Mouse (Mus musculus) heart, embryonic 12.5 days (tissue): ENCODE measurements at regions not wholly inside any gene's neighbourhood (a gene's known extent, or its start where the extent isn't known, plus 50 kb on each side); places are given as distances from the start of the nearest gene placed in this dataset.
A peak's percentile ranks its signal among the peaks of the same experiment; 100 is the strongest.

ENCODE experiments used
- ATAC-seq: fragments of 200-750 bp; cut with Nextera tagmentation; 2 replicates; pipeline ENCODE4 v1.8.0; 2017; ENCODE audit warnings: moderate TSS enrichment, moderate library complexity; ENCODE audit not compliant: insufficient number of reproducible peaks, low FRiP score
- H3K27ac ChIP-seq: fragments of 300-500 bp; sonication (generic); 2 replicates; pipeline ENCODE4 v1.5.1; 2016; ENCODE audit warnings: mild to moderate bottlenecking, moderate library complexity; ENCODE audit not compliant: poor library complexity, severe bottlenecking
- H3K27me3 ChIP-seq: fragments of 300-500 bp; sonication (generic); replicated peaks from 2 replicates; pipeline ENCODE4 v1.6.1; 2016; ENCODE audit warnings: mild to moderate bottlenecking, moderate library complexity
- H3K36me3 ChIP-seq: fragments of 300-500 bp; sonication (generic); 2 replicates; pipeline ENCODE4 v1.6.1; 2016; ENCODE audit warnings: mild to moderate bottlenecking, moderate library complexity
- H3K4me1 ChIP-seq: fragments of 300-500 bp; sonication (generic); replicated peaks from 2 replicates; pipeline ENCODE4 v1.6.1; 2016; ENCODE audit warnings: mild to moderate bottlenecking
- H3K4me2 ChIP-seq: fragments of 300-500 bp; sonication (generic); 2 replicates; pipeline ENCODE4 v1.6.1; 2016; ENCODE audit warnings: mild to moderate bottlenecking, moderate library complexity
- H3K4me3 ChIP-seq: fragments of 300-500 bp; sonication (generic); 2 replicates; pipeline ENCODE4 v1.5.1; 2016; ENCODE audit warnings: mild to moderate bottlenecking
- H3K9ac ChIP-seq: fragments of 300-500 bp; sonication (generic); 2 replicates; pipeline ENCODE4 v1.6.1; 2016; ENCODE audit warnings: mild to moderate bottlenecking, moderate library complexity
- H3K9me3 ChIP-seq: fragments of 300-500 bp; sonication (generic); replicated peaks from 2 replicates; pipeline ENCODE4 v1.6.1; 2016; ENCODE audit warnings: mild to moderate bottlenecking, moderate library complexity
- WGBS: fragments of 180-500 bp; shearing (Covaris S2); methylation state at CpG from one replicate; pipeline ENCODE4 v1.1.7; 2016; 5-methylcytosine and 5-hydroxymethylcytosine counted together

GRCm38 (mm10) chr6:50032894-50033595 is 77.0 kb upstream of the Mpp6 start:
- H3K27ac ChIP-seq: no peak overlapping the region
- H3K4me2 ChIP-seq: peak overlapping the region; percentile 52
- H3K9ac ChIP-seq: no peak overlapping the region; the same call in 1 of the 2 replicates
- no peaks in the 10 kb centered on the region for H3K9me3 ChIP-seq
- H3K27me3 ChIP-seq: no peaks in the 10 kb centered on the region
- ATAC-seq: no peak
- H3K4me3 ChIP-seq: no peak overlapping the region
- 36% methylated on average over 15 of the region's 15 CpGs for WGBS
- no peaks in the 10 kb centered on the region for H3K36me3 ChIP-seq
- H3K4me1 ChIP-seq: peaks cover 13% of the 10 kb centered on the region

GRCm38 (mm10) chr6:50037614-50038013 is 72.4 kb upstream of the Mpp6 start:
- 65% methylated on average over 4 of the region's 4 CpGs for WGBS
- no peak overlapping the region for H3K4me2 ChIP-seq

GRCm38 (mm10) chr6:50038369-50038768 is 71.7 kb upstream of the Mpp6 start:
- WGBS: 55% methylated on average over 3 of the region's 3 CpGs
- Histone ChIP-seq H3K9ac (no peak overlapping the region), H3K36me3 (no peaks in the 10 kb centered on the region), H3K4me1 (peaks cover 4% of the 10 kb centered on the region), H3K9me3 (no peaks in the 10 kb centered on the region), H3K27me3 (no peaks in the 10 kb centered on the region), H3K4me3 (no peak overlapping the region), H3K4me2 (no peak overlapping the region), H3K27ac (no peak overlapping the region)
- ATAC-seq: no peak

More at GRCm38 (mm10) chr6:50037614-50038013, 72.4 kb upstream of the Mpp6 start:
- no peak overlapping the region for H3K4me3 ChIP-seq
- no peak overlapping the region for H3K9ac ChIP-seq
- no peaks in the 10 kb centered on the region for H3K9me3 ChIP-seq
- H3K27ac ChIP-seq: no peak overlapping the region
- peaks cover 9% of the 10 kb centered on the region for H3K4me1 ChIP-seq
- no peak for ATAC-seq
- H3K36me3 ChIP-seq: no peaks in the 10 kb centered on the region
- H3K27me3 ChIP-seq: no peaks in the 10 kb centered on the region

DNA sequence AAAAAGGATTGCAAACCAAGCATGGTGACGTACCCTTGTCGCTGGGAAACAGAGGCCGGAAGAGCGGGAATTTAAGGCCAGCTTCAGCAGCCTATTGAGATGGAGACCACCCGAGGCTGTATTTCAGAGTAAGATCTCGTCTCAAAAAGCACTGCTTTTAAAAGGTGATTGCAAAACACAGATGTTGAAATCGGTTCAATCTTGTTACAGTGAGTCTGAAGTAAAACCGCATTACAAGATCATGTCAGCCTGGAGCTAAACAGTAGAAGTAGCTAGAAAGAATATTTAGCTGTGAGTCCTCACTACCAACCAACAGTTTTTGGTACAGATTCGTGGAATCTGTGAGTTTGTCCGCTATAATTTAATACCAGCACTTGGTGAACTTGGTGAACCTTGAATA is 69.0 kb upstream of the Mpp6 start:
- Histone ChIP-seq H3K4me3 (no peak overlapping the region), H3K9ac (no peak overlapping the region), H3K27ac (no peak overlapping the region), H3K36me3 (no peaks in the 10 kb centered on the region), H3K4me2 (no peak overlapping the region), H3K9me3 (no peaks in the 10 kb centered on the region), H3K27me3 (no peaks in the 10 kb centered on the region), H3K4me1 (no peaks in the 10 kb centered on the region)
- no peak for ATAC-seq
- 83% methylated on average over 10 of the region's 10 CpGs for WGBS

DNA sequence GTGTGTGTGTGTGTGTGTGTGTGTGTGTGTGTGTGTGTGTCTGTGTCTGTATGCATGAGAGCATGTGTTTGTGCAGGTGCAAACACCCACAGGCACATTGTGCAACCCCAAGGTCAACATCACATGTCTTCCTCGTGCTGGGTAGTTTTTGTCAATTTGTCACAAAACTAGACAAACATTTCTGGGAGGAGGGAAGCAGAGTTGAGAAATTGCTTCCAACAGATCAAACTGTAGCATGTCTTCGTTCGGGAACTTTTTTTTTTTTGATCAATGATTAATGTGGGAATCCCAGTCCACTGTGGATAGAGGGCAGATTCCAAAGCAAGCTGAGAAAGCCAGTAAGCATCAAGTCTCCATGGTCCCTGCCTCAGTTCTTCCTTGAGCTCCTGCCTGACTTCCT is 67.9 kb upstream of the Mpp6 start:
- no peak for ATAC-seq
- Histone ChIP-seq H3K4me2 (no peak overlapping the region), H3K27ac (no peak overlapping the region), H3K4me1 (no peaks in the 10 kb centered on the region), H3K27me3 (no peaks in the 10 kb centered on the region), H3K9me3 (no peaks in the 10 kb centered on the region), H3K4me3 (no peak overlapping the region), H3K36me3 (no peaks in the 10 kb centered on the region), H3K9ac (no peak overlapping the region)
- 68% methylated on average over 3 of the region's 3 CpGs for WGBS

DNA sequence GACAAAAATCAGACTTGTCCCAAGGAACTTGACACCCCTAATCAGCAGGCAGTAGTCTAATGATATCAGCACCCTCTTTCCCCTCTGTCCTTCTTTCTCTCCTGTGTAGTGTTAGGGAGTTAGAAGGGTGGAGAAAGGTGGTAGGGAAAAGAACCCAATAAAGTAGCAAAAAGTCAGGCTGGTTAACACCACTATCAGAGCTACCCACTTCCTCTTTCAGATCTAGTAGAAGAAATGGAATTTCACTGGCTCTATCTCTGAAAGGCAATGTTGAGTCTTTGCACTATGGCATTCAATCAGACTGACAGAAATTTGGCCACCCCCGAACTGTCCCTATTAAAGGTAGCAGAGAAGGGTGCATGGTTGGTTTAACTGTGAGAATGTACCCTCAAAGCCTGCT is 65.9 kb upstream of the Mpp6 start:
- WGBS: 55% methylated on average over 1 of the region's 1 CpGs
- Histone ChIP-seq H3K36me3 (no peaks in the 10 kb centered on the region), H3K4me3 (no peak overlapping the region), H3K4me2 (no peak overlapping the region), H3K27ac (no peak overlapping the region), H3K27me3 (no peaks in the 10 kb centered on the region), H3K9me3 (no peaks in the 10 kb centered on the region), H3K9ac (no peak overlapping the region), H3K4me1 (no peaks in the 10 kb centered on the region)
- ATAC-seq: no peak

DNA sequence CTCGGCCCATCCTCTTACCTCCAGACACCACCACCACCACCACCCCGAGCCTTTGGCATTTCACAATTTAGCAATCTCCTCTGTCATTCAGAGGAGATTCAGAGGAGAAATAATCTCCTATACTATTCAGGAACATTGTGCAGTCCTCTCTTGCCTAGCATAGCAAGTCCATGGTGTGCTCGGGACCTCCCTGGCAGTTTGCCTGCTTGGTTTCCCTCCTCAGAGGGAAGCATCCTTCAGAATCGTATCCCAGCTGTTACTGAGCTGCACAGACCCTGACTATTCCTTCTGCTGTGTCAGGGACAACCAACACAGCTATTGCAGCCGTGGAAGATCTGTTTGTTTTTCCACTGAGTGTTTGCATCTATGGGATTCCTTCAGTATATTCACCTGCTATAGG is 63.3 kb upstream of the Mpp6 start:
- Histone ChIP-seq H3K4me1 (no peaks in the 10 kb centered on the region), H3K9ac (no peak overlapping the region), H3K27ac (no peak overlapping the region), H3K9me3 (no peaks in the 10 kb centered on the region), H3K4me3 (no peak overlapping the region), H3K27me3 (no peaks in the 10 kb centered on the region), H3K36me3 (no peaks in the 10 kb centered on the region), H3K4me2 (no peak overlapping the region)
- WGBS: 60% methylated on average over 5 of the region's 5 CpGs
- ATAC-seq: no peak

GRCm38 (mm10) chr6:50052416-50052815 is 57.6 kb upstream of the Mpp6 start:
- Histone ChIP-seq H3K27ac (no peak overlapping the region), H3K9ac (no peak overlapping the region), H3K9me3 (no peaks in the 10 kb centered on the region), H3K27me3 (no peaks in the 10 kb centered on the region), H3K4me1 (no peaks in the 10 kb centered on the region), H3K36me3 (no peaks in the 10 kb centered on the region), H3K4me2 (no peak overlapping the region), H3K4me3 (no peak overlapping the region)
- ATAC-seq: no peak
- 78% methylated on average over 2 of the region's 2 CpGs for WGBS

GRCm38 (mm10) chr6:50053086-50053485 is 57.0 kb upstream of the Mpp6 start:
- H3K27me3 ChIP-seq: no peaks in the 10 kb centered on the region
- H3K36me3 ChIP-seq: no peaks in the 10 kb centered on the region
- no peak overlapping the region for H3K27ac ChIP-seq
- H3K9ac ChIP-seq: no peak overlapping the region
- H3K9me3 ChIP-seq: no peaks in the 10 kb centered on the region
- H3K4me2 ChIP-seq: no peak overlapping the region
- H3K4me3 ChIP-seq: no peak overlapping the region
- WGBS: 62% methylated on average over 2 of the region's 2 CpGs
- ATAC-seq: no peak
- no peaks in the 10 kb centered on the region for H3K4me1 ChIP-seq

DNA sequence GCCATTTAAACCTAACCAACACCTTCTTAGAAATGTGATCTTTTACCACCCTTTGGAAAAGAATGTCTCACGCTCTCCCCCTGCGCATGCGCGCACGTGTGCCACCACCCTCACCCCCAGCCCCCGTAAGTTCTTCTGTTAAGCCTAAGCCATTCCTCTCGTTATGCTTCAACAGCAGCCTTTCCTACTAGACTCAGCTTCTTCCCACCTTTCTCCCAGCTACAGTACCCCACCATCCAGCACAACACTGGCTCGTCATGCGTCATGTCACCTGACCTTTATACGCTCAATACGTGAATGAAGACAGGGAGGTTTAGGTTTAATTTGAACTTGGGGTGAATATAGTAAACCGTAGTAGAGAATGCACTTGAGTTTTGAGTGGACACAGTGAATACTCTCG is 55.8 kb upstream of the Mpp6 start:
- H3K27me3 ChIP-seq: no peaks in the 10 kb centered on the region
- no peak overlapping the region for H3K4me2 ChIP-seq
- ATAC-seq: no peak
- 85% methylated on average over 13 of the region's 13 CpGs for WGBS
- no peak overlapping the region for H3K27ac ChIP-seq
- no peaks in the 10 kb centered on the region for H3K36me3 ChIP-seq
- H3K4me1 ChIP-seq: no peaks in the 10 kb centered on the region
- no peak overlapping the region for H3K9ac ChIP-seq
- H3K4me3 ChIP-seq: no peak overlapping the region
- H3K9me3 ChIP-seq: no peaks in the 10 kb centered on the region

GRCm38 (mm10) chr6:50058596-50058995 is 51.4 kb upstream of the Mpp6 start:
- no peak overlapping the region for H3K4me2 ChIP-seq
- H3K9ac ChIP-seq: no peak overlapping the region
- 86% methylated on average over 11 of the region's 11 CpGs for WGBS
- no peak for ATAC-seq
- no peaks in the 10 kb centered on the region for H3K4me1 ChIP-seq
- no peaks in the 10 kb centered on the region for H3K9me3 ChIP-seq
- no peaks in the 10 kb centered on the region for H3K27me3 ChIP-seq
- no peak overlapping the region for H3K27ac ChIP-seq
- no peak overlapping the region for H3K4me3 ChIP-seq
- H3K36me3 ChIP-seq: no peaks in the 10 kb centered on the region

DNA sequence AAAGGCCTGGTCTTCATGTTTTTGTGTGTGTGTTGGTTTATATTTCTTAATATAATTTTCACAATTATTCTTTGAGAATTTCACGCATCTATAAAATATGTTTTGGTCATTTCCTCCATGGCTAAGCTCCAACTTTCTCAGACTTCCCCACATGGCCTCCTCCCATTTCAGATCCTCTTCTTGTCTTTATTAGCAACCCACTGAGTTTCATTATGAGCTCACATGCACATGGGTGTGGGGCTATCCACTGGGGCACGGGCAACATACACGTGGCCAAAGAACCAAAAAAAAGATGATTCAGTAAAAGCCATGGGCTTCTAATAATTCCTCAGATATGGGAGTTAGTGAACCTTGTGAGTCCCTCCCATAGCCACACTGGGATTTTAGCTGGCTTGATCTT is 50.1 kb upstream of the Mpp6 start:
- no peaks in the 10 kb centered on the region for H3K9me3 ChIP-seq
- H3K27ac ChIP-seq: no peak overlapping the region
- H3K9ac ChIP-seq: no peak overlapping the region
- no peak for ATAC-seq
- no peaks in the 10 kb centered on the region for H3K36me3 ChIP-seq
- H3K4me1 ChIP-seq: no peaks in the 10 kb centered on the region
- no peak overlapping the region for H3K4me2 ChIP-seq
- H3K4me3 ChIP-seq: no peak overlapping the region
- WGBS: 88% methylated on average over 3 of the region's 3 CpGs
- no peaks in the 10 kb centered on the region for H3K27me3 ChIP-seq
